Mouse (Mus musculus): Measurements from ENCODE around the gene Ncoa5.

Ncoa5 gene

DNA sequence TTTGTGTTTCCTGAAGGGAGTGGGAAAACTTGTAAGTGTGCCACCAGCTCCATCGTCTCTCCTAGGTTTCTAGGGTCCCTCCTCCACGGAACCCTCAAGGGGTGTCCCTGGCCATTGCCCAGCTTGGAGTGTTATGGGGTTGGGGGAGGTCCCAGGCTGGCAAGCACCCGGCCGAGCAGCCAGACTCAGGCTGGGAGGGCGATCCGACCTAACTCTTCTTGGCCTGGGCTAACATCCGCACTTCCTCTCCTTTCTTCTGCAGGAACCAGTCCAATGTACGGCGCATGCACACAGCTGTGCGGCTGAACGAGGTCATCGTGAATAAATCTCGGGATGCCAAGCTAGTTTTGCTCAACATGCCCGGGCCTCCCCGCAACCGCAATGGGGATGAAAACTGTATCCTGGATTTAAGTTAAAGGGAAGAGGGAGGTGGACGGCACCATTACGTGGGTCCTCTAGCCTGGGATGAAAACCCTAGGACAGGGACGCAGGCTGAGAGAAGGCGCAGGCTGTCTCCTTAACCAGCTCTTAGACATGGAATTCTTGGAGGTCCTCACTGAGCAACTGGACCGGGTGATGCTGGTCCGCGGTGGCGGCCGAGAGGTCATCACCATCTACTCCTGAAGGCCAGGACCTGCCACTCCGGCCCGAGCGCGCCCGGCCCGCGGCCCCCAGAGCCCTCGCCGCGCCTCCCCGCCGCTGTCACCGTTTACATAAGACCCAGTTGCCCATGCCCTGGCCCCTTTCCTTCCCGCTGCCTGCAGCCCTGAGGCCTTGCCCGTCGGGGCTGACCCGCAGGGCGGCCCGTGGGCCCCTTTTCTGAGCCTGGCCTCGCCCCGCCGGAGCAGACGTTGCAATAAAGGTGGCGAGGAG is 37.6 kb downstream of the Ncoa5 start:
- DNase-seq (ENCODE audit: inconsistent age in 2 of 2, low spot score in 1 of 2) = peak in 1 of 2 experiments; percentile 61

- DNase-seq (ENCODE audit: inconsistent age in 2 of 2, low spot score in 1 of 2) = no peak
Measured at GRCm38 (mm10) chr2:164995976-164996375, 38.7 kb downstream of the Ncoa5 start.

- no peak for DNase-seq (ENCODE audit: inconsistent age in 2 of 2, low spot score in 1 of 2)
Measured at GRCm38 (mm10) chr2:164994659-164995428, 39.8 kb downstream of the Ncoa5 start.

DNA sequence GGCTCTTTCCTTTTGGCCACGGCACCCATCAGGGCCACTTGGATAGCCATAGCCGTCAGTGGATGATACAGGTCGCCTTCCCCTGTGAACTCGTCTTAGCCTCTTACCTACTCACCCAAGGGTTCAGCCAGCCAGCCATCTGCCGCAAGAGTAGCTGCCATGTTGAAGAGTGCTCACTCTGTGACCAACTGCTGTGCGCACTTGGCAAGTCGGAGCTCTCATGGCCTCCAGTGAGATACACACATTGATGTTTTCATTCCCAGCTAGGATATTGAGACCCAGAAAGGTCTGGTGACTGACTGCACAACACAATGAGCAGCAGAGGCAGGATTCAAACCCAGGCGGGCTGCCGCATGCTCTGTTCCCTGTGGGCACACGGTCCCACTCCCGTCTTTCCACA is 40.5 kb downstream of the Ncoa5 start:
- DNase-seq (ENCODE audit: inconsistent age in 2 of 2, low spot score in 1 of 2) = no peak

DNA sequence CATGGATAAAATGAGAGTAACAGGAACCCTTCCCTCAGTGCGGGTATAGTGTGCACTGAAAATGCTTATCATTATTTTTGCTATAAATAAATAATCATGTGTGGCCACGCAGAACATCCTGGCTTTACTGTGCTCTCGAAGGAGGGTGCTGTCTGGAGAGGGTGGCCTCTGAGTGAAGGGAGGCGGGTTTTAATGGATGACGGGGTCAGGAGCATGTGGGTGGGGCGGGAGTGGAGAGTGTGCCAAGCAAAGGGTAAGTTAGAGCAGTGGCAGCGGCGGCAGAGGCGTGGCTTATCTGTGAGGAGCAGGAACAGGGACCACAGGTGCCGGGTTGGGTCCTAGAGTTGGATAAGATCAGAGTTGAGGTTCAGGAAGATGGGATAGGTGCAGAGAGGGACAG is 42.9 kb downstream of the Ncoa5 start:
- DNase-seq (ENCODE audit: inconsistent age in 2 of 2, low spot score in 1 of 2) = no peak

GRCm38 (mm10) chr2:164991111-164991510 is 43.6 kb downstream of the Ncoa5 start:
- no peak for DNase-seq (ENCODE audit: inconsistent age in 2 of 2, low spot score in 1 of 2)

DNA sequence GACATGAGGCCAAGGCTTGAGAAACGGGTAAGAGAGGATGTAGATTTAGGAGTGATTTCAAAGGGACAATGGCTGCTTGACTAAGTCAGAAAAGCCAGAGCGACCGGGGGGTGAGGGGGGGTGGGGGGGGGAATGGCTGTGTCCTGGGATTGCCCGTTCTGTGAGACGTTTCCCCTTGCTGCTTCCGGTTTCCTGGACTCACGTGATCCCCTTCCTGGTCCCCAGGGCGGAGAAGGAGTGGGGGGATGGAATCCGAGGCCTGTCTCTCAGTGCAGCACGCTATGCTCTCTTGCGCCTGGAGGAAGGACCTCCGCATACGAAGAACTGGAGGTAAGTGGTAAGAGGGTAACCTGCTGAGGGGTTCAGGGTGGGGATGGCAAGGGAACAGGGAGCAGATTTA is 45.9 kb downstream of the Ncoa5 start:
- no peak for DNase-seq (ENCODE audit: inconsistent age in 2 of 2, low spot score in 1 of 2)

- DNase-seq (ENCODE audit: inconsistent age in 2 of 2, low spot score in 1 of 2) = no peak
Measured at GRCm38 (mm10) chr2:164986371-164987027, 48.2 kb downstream of the Ncoa5 start.

GRCm38 (mm10) chr2:164985962-164986361 is 48.7 kb downstream of the Ncoa5 start:
- DNase-seq (ENCODE audit: inconsistent age in 2 of 2, low spot score in 1 of 2) = no peak

- peak; percentile 28 to 74 for DNase-seq (ENCODE audit: inconsistent age in 2 of 2, low spot score in 1 of 2)
Measured at GRCm38 (mm10) chr2:164979749-164980148, 54.9 kb downstream of the Ncoa5 start.

GRCm38 (mm10) chr2:164975611-164976010 is 59.1 kb downstream of the Ncoa5 start:
- no peak for DNase-seq (ENCODE audit: inconsistent age in 2 of 2, low spot score in 1 of 2)

GRCm38 (mm10) chr2:164972646-164973045 is 62.0 kb downstream of the Ncoa5 start:
- no peak for DNase-seq (ENCODE audit: inconsistent age in 2 of 2, low spot score in 1 of 2)

DNA sequence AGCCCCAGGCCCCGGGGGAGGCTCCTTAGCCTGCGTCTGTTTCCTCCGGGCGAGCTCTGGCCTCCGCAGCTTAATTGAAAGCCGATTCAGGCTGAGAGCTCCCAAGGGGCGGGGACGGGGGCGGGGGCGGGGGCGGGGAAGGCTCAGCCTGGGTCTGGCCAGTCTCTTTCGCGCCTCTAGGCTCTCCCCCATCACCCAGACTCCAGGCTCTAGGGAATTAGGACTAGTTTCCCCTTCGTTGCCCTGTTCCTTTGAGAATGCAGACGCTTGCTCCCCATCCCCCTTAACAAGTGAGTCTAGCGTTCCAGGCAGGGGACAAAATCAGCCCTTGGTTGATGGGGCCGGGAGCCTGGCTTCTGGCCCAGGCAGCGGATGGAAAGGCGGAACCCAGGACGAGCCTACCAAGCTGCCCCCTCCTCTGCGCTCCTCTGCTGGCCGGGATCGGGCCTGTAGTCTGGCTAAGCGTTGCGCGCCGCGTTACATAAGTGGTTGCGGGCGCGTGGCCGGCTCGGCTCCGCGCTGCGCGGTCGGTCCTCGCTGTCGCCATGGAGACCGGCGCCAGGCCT is 64.0 kb downstream of the Ncoa5 start:
- DNase-seq (ENCODE audit: inconsistent age in 2 of 2, low spot score in 1 of 2) = no peak

DNA sequence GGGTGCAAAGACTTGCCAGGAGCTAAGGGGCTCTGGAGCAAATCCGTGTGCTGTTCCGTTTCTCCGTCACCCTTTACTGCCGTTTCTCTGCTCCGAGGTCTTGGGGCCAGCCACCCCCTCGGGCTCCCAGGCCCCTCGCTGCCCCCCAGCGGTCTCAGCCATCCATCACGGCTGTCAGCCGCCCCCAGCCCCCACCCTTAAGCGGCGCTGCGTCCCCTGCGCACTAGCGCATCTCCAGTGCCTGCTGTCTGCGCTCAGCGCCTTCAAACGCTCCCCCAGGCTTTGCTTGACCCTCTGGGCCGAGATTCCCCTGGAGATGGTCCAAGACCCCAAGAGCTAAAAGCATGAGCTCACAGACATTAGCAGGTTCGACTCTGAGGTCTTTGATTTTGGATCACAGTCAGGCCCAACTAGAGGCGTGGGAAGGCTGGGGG is 65.3 kb downstream of the Ncoa5 start:
- DNase-seq (ENCODE audit: inconsistent age in 2 of 2, low spot score in 1 of 2) = no peak

DNA sequence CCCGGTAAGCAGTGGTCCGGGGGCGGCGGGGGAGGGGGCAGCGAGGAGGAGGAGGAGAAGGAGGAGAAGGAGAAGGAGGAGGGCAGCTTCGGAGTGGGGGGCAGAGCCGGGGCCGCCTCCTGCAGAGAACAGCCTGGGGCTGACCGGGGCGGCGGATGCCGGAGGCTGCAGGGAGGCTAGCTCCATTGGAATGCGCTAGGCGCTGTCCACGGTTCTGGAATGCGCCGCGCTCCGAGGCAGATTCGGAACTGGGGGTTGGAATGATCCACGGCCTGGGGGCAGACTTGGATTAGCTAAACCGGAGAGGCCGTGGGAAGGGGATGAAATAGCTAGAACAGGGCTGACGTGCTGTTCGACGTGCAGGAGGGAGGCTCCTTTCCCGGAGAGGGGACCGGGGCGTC is 66.2 kb downstream of the Ncoa5 start:
- peak; percentile 66 to 87 for DNase-seq (ENCODE audit: inconsistent age in 2 of 2, low spot score in 1 of 2)

GRCm38 (mm10) chr2:164967761-164968440 is 66.8 kb downstream of the Ncoa5 start:
- DNase-seq (ENCODE audit: inconsistent age in 2 of 2, low spot score in 1 of 2) = no peak

GRCm38 (mm10) chr2:164967193-164967592 is 67.5 kb downstream of the Ncoa5 start:
- DNase-seq (ENCODE audit: inconsistent age in 2 of 2, low spot score in 1 of 2) = no peak

DNA sequence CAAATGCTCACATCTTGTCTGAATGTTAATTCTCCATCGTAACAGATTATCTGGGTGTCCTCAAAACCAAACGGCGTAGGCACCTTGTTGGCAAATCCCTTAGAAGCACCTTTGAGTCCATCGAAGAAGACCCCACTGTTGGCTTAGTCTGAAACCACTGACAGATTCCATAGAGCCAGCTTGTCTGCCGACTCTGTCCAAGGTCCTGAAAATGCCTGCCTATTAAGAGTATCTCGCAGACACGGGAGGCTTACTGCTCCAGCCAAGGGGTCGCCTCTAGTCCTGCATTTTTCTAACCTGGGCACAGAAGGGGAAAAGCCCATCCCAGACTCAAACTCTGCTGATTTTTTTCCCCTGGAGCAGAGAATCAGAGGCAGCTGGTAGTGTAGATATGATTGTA is 68.3 kb downstream of the Ncoa5 start:
- peak in 1 of 2 experiments; percentile 72 for DNase-seq (ENCODE audit: inconsistent age in 2 of 2, low spot score in 1 of 2)

GRCm38 (mm10) chr2:164964981-164965380 is 69.7 kb downstream of the Ncoa5 start:
- DNase-seq (ENCODE audit: inconsistent age in 2 of 2, low spot score in 1 of 2) = no peak

DNA sequence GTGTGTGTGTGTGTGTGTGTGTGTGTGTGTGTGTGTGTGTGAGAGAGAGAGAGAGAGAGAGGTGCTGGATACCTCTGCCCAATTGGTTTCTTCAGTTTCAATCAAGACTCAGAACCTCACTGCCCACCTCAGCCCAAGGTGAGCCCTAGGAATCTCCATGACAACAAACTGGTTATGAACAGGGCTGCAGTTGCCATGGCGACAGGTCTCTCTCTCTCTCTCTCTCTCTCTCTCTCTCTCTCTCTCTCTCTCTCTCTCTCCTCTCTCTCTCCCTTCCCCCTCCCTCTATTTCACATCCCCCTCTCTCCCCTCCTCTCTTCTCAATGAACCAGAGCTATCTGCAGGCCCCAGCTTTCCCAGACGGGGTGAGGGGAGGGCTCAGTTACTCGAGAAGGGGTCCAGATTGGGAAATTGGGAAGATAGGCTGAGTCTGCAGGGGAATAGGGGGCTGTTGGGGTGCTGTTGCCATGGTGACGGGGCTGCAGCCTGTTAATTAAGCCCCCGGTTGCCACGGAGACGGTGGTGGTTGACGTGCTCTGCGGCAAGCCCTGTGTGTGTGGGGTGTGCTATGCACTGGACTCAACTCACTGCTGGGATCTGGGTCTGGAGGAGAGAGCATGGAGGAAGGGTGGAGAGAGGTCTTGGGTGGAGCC is 70.3 kb downstream of the Ncoa5 start:
- no peak for DNase-seq (ENCODE audit: inconsistent age in 2 of 2, low spot score in 1 of 2)

All from adrenal gland, adult (tissue).